Mouse (Mus musculus) bone marrow macrophage, adult 2 months (primary cell): ENCODE measurements around the gene Supt16. TPM values are rescaled to one million over a fixed set of nuclear protein-coding genes. Genes with fewer than 3 reads are reported as not detected.

ENCODE experiments used
- H3K27ac ChIP-seq: 2 replicates; pipeline ENCODE4 v1.5.1; 2012; ENCODE audit warnings: low read depth, low read length; ENCODE audit not compliant: insufficient read depth
- H3K4me1 ChIP-seq: 2 replicates; pipeline ENCODE4 v1.6.1; 2012; ENCODE audit warnings: low read length; ENCODE audit not compliant: control insufficient read depth, insufficient read depth
- H3K4me3 ChIP-seq: 2 replicates; pipeline ENCODE4 v1.5.1; 2012; ENCODE audit warnings: mild to moderate bottlenecking, low read length, moderate library complexity; ENCODE audit not compliant: insufficient read depth
- CTCF ChIP-seq: IDR thresholded peaks from 2 replicates; pipeline ENCODE4 v1.5.1; 2012; ENCODE audit warnings: low read depth, mild to moderate bottlenecking, low read length, moderate library complexity
- POLR2A ChIP-seq: IDR thresholded peaks from 2 replicates; pipeline ENCODE4 v1.6.1; 2012; ENCODE audit warnings: mild to moderate bottlenecking, low read depth, low read length, borderline replicate concordance
- polyA plus RNA-seq: library from polyadenylated mRNA; stranded (reverse); fragments of >200 nt; gene quantifications from 2 replicates; pipeline ENCODE4 v1.2.4, GENCODE M21; 2012; ENCODE audit not compliant: missing spikeins, insufficient read depth, insufficient read length

The Supt16 gene
- polyA plus RNA-seq, 1 experiment, result 52.0 TPM

GRCm38 (mm10) chr14:52198141-52198540 is 925 bp upstream of the Supt16 start:
- Histone ChIP-seq H3K27ac (peak overlapping the region; percentile 83), H3K4me1 (peaks cover 12% of the 10 kb centered on the region), H3K4me3 (peak overlapping the region; percentile 40; the same call in 1 of the 2 replicates)
- no peak for TF ChIP-seq CTCF
- TF ChIP-seq POLR2A, result no peak

GRCm38 (mm10) chr14:52196230-52197155 is 723 bp downstream of the Supt16 start:
- peaks cover 12% of the 10 kb centered on the region for H3K4me1 ChIP-seq
- H3K27ac ChIP-seq, result peak overlapping the region; percentile 99
- peak overlapping the region; percentile 80 for H3K4me3 ChIP-seq
- TF ChIP-seq POLR2A, result no peak
- TF ChIP-seq CTCF, result no peak

DNA sequence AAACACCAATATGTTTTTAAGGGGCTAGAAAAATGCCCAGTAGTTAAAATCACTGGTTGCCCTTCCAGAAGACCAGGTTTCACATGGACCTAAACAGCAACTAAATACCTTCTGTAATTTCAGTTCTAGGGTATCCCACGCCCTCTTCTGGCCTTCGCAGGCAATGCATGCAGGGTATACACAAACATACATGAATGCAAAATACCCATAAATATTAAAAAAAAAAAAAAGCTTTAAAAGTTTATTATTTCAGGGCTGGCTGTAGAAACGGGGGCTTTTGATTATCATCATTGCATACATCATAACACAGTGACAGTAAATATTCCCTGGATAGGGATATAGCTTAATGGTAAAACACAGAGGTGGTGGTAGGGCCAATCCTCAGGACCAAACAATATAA is 1.5 kb downstream of the Supt16 start:
- Histone ChIP-seq H3K4me3 (no peak overlapping the region; the same call in 1 of the 2 replicates), H3K4me1 (peaks cover 12% of the 10 kb centered on the region), H3K27ac (no peak overlapping the region)
- TF ChIP-seq POLR2A, result no peak
- no peak for TF ChIP-seq CTCF

DNA sequence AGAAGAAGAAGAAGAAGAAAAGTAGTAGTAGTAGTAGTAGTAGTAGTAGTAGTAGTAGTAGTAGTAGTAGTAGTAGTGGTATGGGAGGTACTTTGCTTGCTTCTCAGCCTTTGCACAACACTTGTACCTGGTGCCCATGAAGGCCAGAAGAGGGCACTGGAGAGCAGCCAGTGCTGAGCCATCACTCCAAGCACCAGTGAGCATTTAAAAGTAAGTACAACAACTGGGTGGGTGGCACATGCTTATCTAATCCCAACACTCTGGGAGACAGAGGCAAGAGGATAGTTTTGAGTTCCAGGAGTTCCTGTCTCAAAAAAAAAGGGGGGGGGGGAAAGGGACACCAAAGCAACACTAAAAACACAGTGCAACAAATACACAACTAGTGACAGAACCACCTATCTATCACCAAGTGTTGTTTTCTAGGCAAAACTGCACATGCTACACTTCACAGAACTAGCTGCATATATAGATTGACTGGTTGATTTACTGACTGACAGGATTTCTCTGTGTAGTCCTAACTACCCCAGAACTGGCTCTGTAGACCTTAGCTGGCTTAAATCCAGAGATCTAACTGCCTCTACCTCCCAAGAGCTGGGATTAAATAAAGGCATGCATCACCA is 6.4 kb downstream of the Supt16 start:
- Histone ChIP-seq H3K4me3 (no peak overlapping the region), H3K27ac (no peak overlapping the region), H3K4me1 (peaks cover 6% of the 10 kb centered on the region)
- TF ChIP-seq POLR2A (no peak), CTCF (no peak)

DNA sequence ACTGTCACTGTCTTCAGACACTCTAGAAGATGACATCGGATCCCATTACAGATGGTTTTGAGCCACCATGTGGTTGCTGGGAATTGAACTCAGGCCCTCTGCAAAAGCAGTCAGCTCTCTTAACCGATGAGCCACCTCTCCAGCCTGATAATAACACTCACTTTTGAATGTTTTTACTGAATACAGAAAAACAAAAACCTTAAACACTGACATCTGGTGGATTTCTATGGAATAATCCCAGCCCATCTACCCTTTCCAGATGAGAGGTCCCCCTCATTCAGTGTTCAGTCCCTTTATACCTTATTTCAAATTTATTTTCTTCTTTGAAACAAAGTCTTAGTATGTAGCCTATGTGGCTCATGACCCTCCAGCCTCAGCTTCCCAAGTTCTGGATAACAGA is 7.7 kb downstream of the Supt16 start:
- TF ChIP-seq CTCF (no peak), POLR2A (no peak)
- no peak overlapping the region for H3K27ac ChIP-seq
- no peak overlapping the region for H3K4me3 ChIP-seq
- H3K4me1 ChIP-seq, result peaks cover 6% of the 10 kb centered on the region

- Histone ChIP-seq H3K27ac (no peak overlapping the region), H3K4me3 (no peak overlapping the region), H3K4me1 (peaks cover 2% of the 10 kb centered on the region; the same call in 1 of the 2 replicates)
- TF ChIP-seq POLR2A (no peak), CTCF (no peak)
These were observed 8.4 kb downstream of the Supt16 start for GRCm38 (mm10) chr14:52188788-52189187.

DNA sequence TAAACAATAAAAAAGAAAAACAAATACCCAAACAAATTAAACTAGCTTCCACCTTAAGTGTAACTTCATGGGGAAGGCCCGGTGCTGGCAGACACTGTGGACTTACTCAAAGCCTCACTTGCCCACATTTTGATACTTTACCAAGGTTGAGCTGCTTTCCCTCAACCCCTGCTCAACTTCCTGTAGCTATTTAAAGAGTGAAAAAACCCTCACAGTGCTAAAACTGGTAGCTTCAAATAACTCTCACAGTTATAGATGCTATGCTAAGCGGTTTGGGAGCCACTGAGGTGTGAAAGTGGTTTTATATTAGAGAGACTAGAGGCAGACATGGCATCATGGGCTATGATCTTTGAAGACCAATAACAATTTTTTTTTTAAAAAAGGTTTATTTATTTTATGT is 30.6 kb downstream of the Supt16 start:
- TF ChIP-seq CTCF (no peak), POLR2A (no peak)
- Histone ChIP-seq H3K4me1 (peaks cover 3% of the 10 kb centered on the region), H3K27ac (no peak overlapping the region)

GRCm38 (mm10) chr14:52160911-52161310 is 36.3 kb downstream of the Supt16 start:
- no peaks in the 10 kb centered on the region for H3K4me1 ChIP-seq
- TF ChIP-seq CTCF (no peak), POLR2A (no peak)
- H3K4me3 ChIP-seq, result no peak overlapping the region

More for the DNA sequence above, 30.6 kb downstream of the Supt16 start:
- H3K4me3 ChIP-seq, result no peak overlapping the region

DNA sequence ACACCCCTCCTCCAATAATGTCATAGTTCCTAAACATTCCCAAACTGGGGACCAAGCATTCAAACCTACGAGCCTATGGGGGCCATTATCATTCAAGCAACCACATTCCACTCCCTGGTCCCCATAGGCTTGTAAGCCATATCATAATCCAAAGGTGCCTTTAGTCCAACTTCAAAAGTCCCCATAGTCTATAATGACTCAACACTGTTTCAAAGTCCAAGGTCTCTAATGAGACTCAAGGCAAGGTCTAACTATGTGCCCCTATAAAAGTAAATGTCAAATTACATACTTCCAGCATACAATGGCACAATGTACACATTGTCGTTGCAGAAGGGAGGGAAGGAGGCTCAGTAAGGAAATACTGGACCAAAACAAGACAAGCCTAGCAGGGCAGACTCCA is 42.2 kb downstream of the Supt16 start:
- TF ChIP-seq POLR2A (no peak), CTCF (no peak)
- H3K4me3 ChIP-seq, result no peak overlapping the region
- H3K27ac ChIP-seq, result no peak overlapping the region
- no peaks in the 10 kb centered on the region for H3K4me1 ChIP-seq

More at GRCm38 (mm10) chr14:52160911-52161310, 36.3 kb downstream of the Supt16 start:
- no peak overlapping the region for H3K27ac ChIP-seq

- no peak overlapping the region for H3K27ac ChIP-seq
- H3K4me1 ChIP-seq, result 0 out of 2 replicates have a peak, but pooled peaks cover 3% of the 10 kb centered on the region
- H3K4me3 ChIP-seq, result no peak overlapping the region
- TF ChIP-seq POLR2A (no peak), CTCF (no peak)
These were observed 44.6 kb downstream of the Supt16 start for GRCm38 (mm10) chr14:52152613-52153012.
